Mouse (Mus musculus) limb, embryonic 14.5 days (tissue): ENCODE measurements around the gene Slc22a21. TPM values are rescaled to one million over a fixed set of nuclear protein-coding genes. Genes with fewer than 3 reads are reported as not detected.

Experiments used
- ATAC-seq: fragments of 200-750 bp; cut with Nextera tagmentation; 2 replicates; pipeline ENCODE4 v1.8.0; 2017; ENCODE audit warnings: low read depth, moderate number of reproducible peaks, moderate TSS enrichment; ENCODE audit not compliant: low FRiP score
- DNase-seq: peaks from one replicate; pipeline ENCODE4 v3.0.0-alpha.2; 2015; ENCODE audit warnings: low spot score
- H3K27ac ChIP-seq: fragments of 300-500 bp; sonication (generic); replicated peaks from 2 replicates; pipeline ENCODE4 v1.5.1; 2014; ENCODE audit warnings: low read depth, mild to moderate bottlenecking, low read length, moderate library complexity, mixed read lengths
- H3K27me3 ChIP-seq: fragments of 300-500 bp; sonication (generic); 2 replicates; pipeline ENCODE4 v1.6.1; 2014; ENCODE audit warnings: low read length, mixed read lengths; ENCODE audit not compliant: control insufficient read depth, insufficient read depth
- H3K36me3 ChIP-seq: fragments of 300-500 bp; sonication (generic); 2 replicates; pipeline ENCODE4 v1.6.1; 2014; ENCODE audit warnings: mild to moderate bottlenecking, low read length, moderate library complexity, mixed read lengths; ENCODE audit not compliant: control insufficient read depth, insufficient read depth
- H3K4me1 ChIP-seq: fragments of 300-500 bp; sonication (generic); 2 replicates; pipeline ENCODE4 v1.6.1; 2014; ENCODE audit warnings: antibody characterized with exemption, low read length, mixed read lengths; ENCODE audit not compliant: control insufficient read depth, insufficient read depth
- H3K4me2 ChIP-seq: fragments of 300-500 bp; sonication (generic); replicated peaks from 2 replicates; pipeline ENCODE4 v1.6.1; 2014; ENCODE audit warnings: low read depth, mild to moderate bottlenecking, low read length, moderate library complexity; ENCODE audit not compliant: severe bottlenecking
- H3K4me3 ChIP-seq: fragments of 300-500 bp; sonication (generic); replicated peaks from 2 replicates; pipeline ENCODE4 v1.5.1; 2014; ENCODE audit warnings: low read length
- H3K9ac ChIP-seq: fragments of 300-500 bp; sonication (generic); 2 replicates; pipeline ENCODE4 v1.6.1; 2014; ENCODE audit warnings: mild to moderate bottlenecking, low read depth, low read length, moderate library complexity; ENCODE audit not compliant: severe bottlenecking
- H3K9me3 ChIP-seq: fragments of 300-500 bp; sonication (generic); 2 replicates; pipeline ENCODE4 v1.6.1; 2016; ENCODE audit warnings: low read length; ENCODE audit not compliant: control insufficient read depth
- POLR2A ChIP-seq: fragments of 200-500 bp; IDR thresholded peaks from 2 replicates; pipeline ENCODE4 v1.8.0; 2012; ENCODE audit warnings: inconsistent platforms, mild to moderate bottlenecking, moderate library complexity, borderline replicate concordance; ENCODE audit not compliant: insufficient read depth, insufficient read length; ENCODE audit errors: extremely low read depth
- WGBS: fragments of 180-500 bp; shearing (Covaris S2); extraction: QIAGEN DNeasy Blood & Tissue Kit; methylation state at CpG from one replicate; pipeline ENCODE4 v1.1.7; 2014; 5-methylcytosine and 5-hydroxymethylcytosine counted together
- polyA plus RNA-seq, 2 experiments: library from polyadenylated mRNA; depleted of rRNA in 1 of 2; stranded (reverse) in 1 of 2; unstranded in 1 of 2; fragments of >200 nt; fragmentation: Nextera tagmentation in 1 of 2; extraction: Ambion mirVana in 1 of 2; gene quantifications; 2 replicates each; pipeline versions ENCODE4 v1.2.1 to v1.2.3; 2012 to 2014

The Slc22a21 gene
- polyA plus RNA-seq, 2 experiments: 6.2 to 9.7 TPM

- H3K4me3 ChIP-seq: no peak overlapping the region
- DNase-seq: peak; percentile 12
- H3K4me1 ChIP-seq: no peaks in the 10 kb centered on the region
- H3K9me3 ChIP-seq: no peaks in the 10 kb centered on the region
- no peak for ATAC-seq
- 32% methylated on average over 17 of the region's 17 CpGs for WGBS
- H3K27me3 ChIP-seq: no peaks in the 10 kb centered on the region
- no peak overlapping the region for H3K9ac ChIP-seq
- no peak for TF ChIP-seq POLR2A
- no peak overlapping the region for H3K4me2 ChIP-seq
- no peaks in the 10 kb centered on the region for H3K36me3 ChIP-seq
- no peak overlapping the region for H3K27ac ChIP-seq
Measured at GRCm38 (mm10) chr11:53931091-53931943, 48.8 kb downstream of the Slc22a21 start.

- Histone ChIP-seq H3K4me1 (no peaks in the 10 kb centered on the region), H3K27ac (no peak overlapping the region), H3K4me3 (no peak overlapping the region), H3K27me3 (no peaks in the 10 kb centered on the region), H3K4me2 (no peak overlapping the region), H3K9ac (no peak overlapping the region), H3K36me3 (no peaks in the 10 kb centered on the region), H3K9me3 (no peaks in the 10 kb centered on the region)
- DNase-seq (no peak), ATAC-seq (no peak)
- no peak for TF ChIP-seq POLR2A
- WGBS: 83% methylated on average over 3 of the region's 3 CpGs
Measured at GRCm38 (mm10) chr11:53929741-53930140, 50.4 kb downstream of the Slc22a21 start.

GRCm38 (mm10) chr11:53928585-53928984 is 51.5 kb downstream of the Slc22a21 start:
- WGBS: 64% methylated on average over 3 of the region's 3 CpGs
- TF ChIP-seq POLR2A: no peak
- DNase-seq: no peak

DNA sequence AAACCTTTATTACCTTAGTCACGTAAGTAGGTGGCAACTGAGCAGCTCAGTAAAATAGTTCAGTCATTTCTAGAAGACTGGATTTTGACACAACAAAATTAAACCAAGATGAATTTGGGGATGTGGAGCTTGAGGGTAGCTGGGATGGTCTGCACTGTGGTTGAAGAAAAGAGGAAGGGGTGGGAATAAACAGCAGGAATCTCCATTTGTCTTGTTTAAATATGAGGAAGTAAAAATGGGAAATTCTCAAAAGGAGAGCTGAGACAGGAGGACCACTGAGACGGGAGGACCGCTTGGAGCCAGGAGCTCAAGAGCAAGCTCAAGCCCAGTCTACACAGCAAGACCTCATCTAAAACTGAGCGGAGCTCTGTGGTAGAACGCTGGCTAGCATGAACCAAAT is 53.8 kb downstream of the Slc22a21 start:
- H3K36me3 ChIP-seq: no peaks in the 10 kb centered on the region
- H3K4me3 ChIP-seq: no peak overlapping the region
- H3K9ac ChIP-seq: no peak overlapping the region
- no peaks in the 10 kb centered on the region for H3K27me3 ChIP-seq
- H3K4me1 ChIP-seq: no peaks in the 10 kb centered on the region
- no peak for TF ChIP-seq POLR2A
- 87% methylated on average over 5 of the region's 5 CpGs for WGBS
- no peak overlapping the region for H3K4me2 ChIP-seq
- no peak overlapping the region for H3K27ac ChIP-seq
- H3K9me3 ChIP-seq: no peaks in the 10 kb centered on the region
- ATAC-seq: no peak
- no peak for DNase-seq

More at GRCm38 (mm10) chr11:53928585-53928984, 51.5 kb downstream of the Slc22a21 start:
- H3K27me3 ChIP-seq: no peaks in the 10 kb centered on the region
- no peaks in the 10 kb centered on the region for H3K4me1 ChIP-seq
- H3K4me3 ChIP-seq: no peak overlapping the region
- no peaks in the 10 kb centered on the region for H3K36me3 ChIP-seq
- no peak overlapping the region for H3K9ac ChIP-seq
- H3K4me2 ChIP-seq: no peak overlapping the region
- no peak for ATAC-seq
- H3K9me3 ChIP-seq: no peaks in the 10 kb centered on the region
- H3K27ac ChIP-seq: no peak overlapping the region

- TF ChIP-seq POLR2A: no peak
- Histone ChIP-seq H3K27me3 (no peaks in the 10 kb centered on the region), H3K36me3 (no peaks in the 10 kb centered on the region), H3K4me3 (no peak overlapping the region), H3K9me3 (no peaks in the 10 kb centered on the region), H3K9ac (no peak overlapping the region), H3K4me1 (no peaks in the 10 kb centered on the region), H3K27ac (no peak overlapping the region), H3K4me2 (no peak overlapping the region)
- DNase-seq (no peak), ATAC-seq (no peak)
- WGBS: 91% methylated on average over 4 of the region's 4 CpGs
Measured at GRCm38 (mm10) chr11:53918851-53919250, 61.3 kb downstream of the Slc22a21 start.
